Mouse (Mus musculus): ENCODE measurements at regions not wholly inside any gene's neighbourhood (a gene's known extent, or its start where the extent isn't known, plus 50 kb on each side); places are given as distances from the start of the nearest gene placed in this dataset.
"Not testable (repeated sequence)": the region's sequence is repeated elsewhere in the genome, so short reads cannot be mapped to it uniquely, and the experiment has no call there.

GRCm38 (mm10) chr17:52351293-52351692 is 251.2 kb upstream of the Kcnh8 start:
- no peak for ATAC-seq (ENCODE audit: insufficient number of reproducible peaks, low FRiP score, low TSS enrichment)

GRCm38 (mm10) chr17:52350696-52351095 is 251.8 kb upstream of the Kcnh8 start:
- no peak for ATAC-seq (ENCODE audit: insufficient number of reproducible peaks, low FRiP score, low TSS enrichment)

- ATAC-seq (ENCODE audit: insufficient number of reproducible peaks, low FRiP score, low TSS enrichment) = no peak
Observed at GRCm38 (mm10) chr17:52349872-52350271, 252.6 kb upstream of the Kcnh8 start.

- no peak for ATAC-seq (ENCODE audit: insufficient number of reproducible peaks, low FRiP score, low TSS enrichment)
Observed at GRCm38 (mm10) chr17:52348481-52349083, 253.9 kb upstream of the Kcnh8 start.

- peak; percentile 76 for ATAC-seq (ENCODE audit: insufficient number of reproducible peaks, low FRiP score, low TSS enrichment)
Observed at GRCm38 (mm10) chr17:52320586-52320985, 281.9 kb upstream of the Kcnh8 start.

- ATAC-seq (ENCODE audit: insufficient number of reproducible peaks, low FRiP score, low TSS enrichment) = no peak
Observed at GRCm38 (mm10) chr17:52316976-52317375, 285.5 kb upstream of the Kcnh8 start.

- no peak for ATAC-seq (ENCODE audit: insufficient number of reproducible peaks, low FRiP score, low TSS enrichment)
Observed at GRCm38 (mm10) chr17:52315879-52316278, 286.6 kb upstream of the Kcnh8 start.

GRCm38 (mm10) chr17:52315456-52315855 is 287.1 kb upstream of the Kcnh8 start:
- ATAC-seq (ENCODE audit: insufficient number of reproducible peaks, low FRiP score, low TSS enrichment) = not testable (repeated sequence)

GRCm38 (mm10) chr17:52312043-52312442 is 290.5 kb upstream of the Kcnh8 start:
- ATAC-seq (ENCODE audit: insufficient number of reproducible peaks, low FRiP score, low TSS enrichment) = no peak

- ATAC-seq (ENCODE audit: insufficient number of reproducible peaks, low FRiP score, low TSS enrichment) = no peak
Observed at GRCm38 (mm10) chr17:52308789-52309188, 293.7 kb upstream of the Kcnh8 start.

- no peak for ATAC-seq (ENCODE audit: insufficient number of reproducible peaks, low FRiP score, low TSS enrichment)
Observed at GRCm38 (mm10) chr17:52304133-52304532, 298.4 kb upstream of the Kcnh8 start.

GRCm38 (mm10) chr17:52303320-52303719 is 299.2 kb upstream of the Kcnh8 start:
- no peak for ATAC-seq (ENCODE audit: insufficient number of reproducible peaks, low FRiP score, low TSS enrichment)

- no peak for ATAC-seq (ENCODE audit: insufficient number of reproducible peaks, low FRiP score, low TSS enrichment)
Observed at GRCm38 (mm10) chr17:52299769-52300168, 302.7 kb upstream of the Kcnh8 start.

- no peak for ATAC-seq (ENCODE audit: insufficient number of reproducible peaks, low FRiP score, low TSS enrichment)
Observed at GRCm38 (mm10) chr17:52285392-52285791, 317.1 kb upstream of the Kcnh8 start.

- ATAC-seq (ENCODE audit: insufficient number of reproducible peaks, low FRiP score, low TSS enrichment) = no peak
Observed at GRCm38 (mm10) chr17:52282264-52282663, 320.2 kb upstream of the Kcnh8 start.

GRCm38 (mm10) chr17:52278523-52278922 is 324.0 kb upstream of the Kcnh8 start:
- ATAC-seq (ENCODE audit: insufficient number of reproducible peaks, low FRiP score, low TSS enrichment) = no peak

- ATAC-seq (ENCODE audit: insufficient number of reproducible peaks, low FRiP score, low TSS enrichment) = no peak
Observed at GRCm38 (mm10) chr17:52268792-52269191, 333.7 kb upstream of the Kcnh8 start.

GRCm38 (mm10) chr17:52251284-52251683 is 351.2 kb upstream of the Kcnh8 start:
- ATAC-seq (ENCODE audit: insufficient number of reproducible peaks, low FRiP score, low TSS enrichment) = no peak

GRCm38 (mm10) chr17:52225584-52225983 is 376.9 kb upstream of the Kcnh8 start:
- no peak for ATAC-seq (ENCODE audit: insufficient number of reproducible peaks, low FRiP score, low TSS enrichment)

GRCm38 (mm10) chr17:52220422-52220821 is 382.1 kb upstream of the Kcnh8 start:
- ATAC-seq (ENCODE audit: insufficient number of reproducible peaks, low FRiP score, low TSS enrichment) = no peak

- ATAC-seq (ENCODE audit: insufficient number of reproducible peaks, low FRiP score, low TSS enrichment) = no peak
Observed at GRCm38 (mm10) chr17:52217411-52217810, 384.3 kb upstream of the Satb1 start.

GRCm38 (mm10) chr17:52212944-52213343 is 379.9 kb upstream of the Satb1 start:
- ATAC-seq (ENCODE audit: insufficient number of reproducible peaks, low FRiP score, low TSS enrichment) = no peak

GRCm38 (mm10) chr17:52210483-52210882 is 377.4 kb upstream of the Satb1 start:
- ATAC-seq (ENCODE audit: insufficient number of reproducible peaks, low FRiP score, low TSS enrichment) = no peak
